Mouse (Mus musculus): ENCODE data around the gene Capza2.
"Not testable (repeated sequence)": the region's sequence is repeated elsewhere in the genome, so short reads cannot be mapped to it uniquely, and the experiment has no call there.

Gene Capza2

DNA sequence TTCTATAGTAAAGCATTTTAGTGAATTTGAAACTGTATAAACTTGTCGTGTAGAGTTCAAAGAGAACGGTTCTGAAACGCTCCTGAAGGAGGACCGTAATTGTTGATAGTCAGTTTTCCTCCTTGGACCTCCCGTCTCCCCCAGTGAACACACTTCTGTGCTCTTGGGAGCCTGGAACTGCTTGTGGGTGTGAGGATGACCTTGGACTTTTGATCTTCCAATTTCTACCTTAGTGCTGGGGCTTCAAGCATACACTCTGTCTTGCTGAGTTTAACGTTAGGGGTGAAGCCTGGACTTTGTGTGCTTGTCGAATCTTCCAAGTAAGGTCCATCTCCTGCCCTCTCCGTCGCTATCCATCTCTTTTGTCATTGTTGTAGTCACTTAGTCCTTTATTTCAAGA lies 4.0 kb downstream of the Capza2 start:
- no peak for ATAC-seq (ENCODE audit: low TSS enrichment)

DNA sequence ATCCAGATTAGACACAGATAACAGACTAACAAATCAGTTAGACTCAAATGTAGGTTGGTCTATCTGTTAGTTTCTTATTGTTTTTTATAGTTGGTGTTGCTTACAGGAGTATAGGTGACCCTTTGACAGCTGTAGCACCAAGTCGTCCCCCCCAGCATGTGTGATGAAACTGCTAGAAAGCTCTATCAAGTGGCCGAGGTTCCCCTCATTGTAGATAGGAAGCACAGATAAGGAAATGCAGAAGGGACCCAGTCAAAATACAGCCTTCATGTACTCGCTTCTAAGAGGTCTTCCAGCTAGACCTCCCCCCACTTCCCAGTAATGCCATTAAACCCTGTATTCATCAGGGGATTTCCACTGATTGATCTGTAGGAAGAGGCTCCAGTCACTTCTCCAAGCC lies 6.7 kb downstream of the Capza2 start:
- no peak for ATAC-seq (ENCODE audit: low TSS enrichment)

DNA sequence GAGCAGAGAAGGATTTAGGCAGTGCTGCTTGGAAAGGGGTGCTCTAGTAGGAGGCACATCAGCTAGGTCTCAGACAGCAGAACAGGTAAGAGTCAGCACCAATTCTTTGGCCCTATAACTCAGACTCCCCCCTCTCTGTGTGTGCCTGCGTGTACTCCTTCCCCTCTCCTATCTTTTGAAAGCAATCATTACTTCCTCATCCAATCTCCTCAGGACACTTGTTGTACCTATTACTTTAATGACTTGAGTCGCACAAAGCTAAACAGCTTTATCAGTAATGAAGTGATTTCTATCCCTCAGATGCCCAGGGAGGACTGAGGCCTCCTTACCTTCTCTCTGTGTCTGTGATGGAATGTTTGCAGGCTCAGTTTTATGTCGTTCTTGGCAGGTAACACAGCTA lies 10.1 kb downstream of the Capza2 start:
- ATAC-seq (ENCODE audit: low TSS enrichment): no peak

DNA sequence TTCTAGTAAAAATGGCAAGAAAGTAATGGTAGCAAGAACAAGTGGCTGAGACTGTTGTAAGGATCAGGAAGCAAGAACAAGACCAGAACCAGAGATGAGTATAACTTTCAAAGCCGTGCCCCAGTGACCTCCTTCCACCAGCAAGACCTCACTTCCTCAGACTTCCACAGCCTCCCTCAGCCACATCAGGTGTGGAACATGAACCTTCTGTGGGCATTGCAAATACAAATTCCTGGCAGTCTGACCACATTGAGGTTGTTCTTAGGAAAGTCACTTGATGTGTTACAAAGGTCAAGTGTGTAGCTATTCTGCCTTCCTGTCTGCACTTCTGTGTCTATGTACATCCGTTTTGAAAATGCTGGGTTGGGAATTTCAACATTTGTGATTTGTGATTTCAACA lies 16.1 kb downstream of the Capza2 start:
- ATAC-seq (ENCODE audit: low TSS enrichment): no peak

DNA sequence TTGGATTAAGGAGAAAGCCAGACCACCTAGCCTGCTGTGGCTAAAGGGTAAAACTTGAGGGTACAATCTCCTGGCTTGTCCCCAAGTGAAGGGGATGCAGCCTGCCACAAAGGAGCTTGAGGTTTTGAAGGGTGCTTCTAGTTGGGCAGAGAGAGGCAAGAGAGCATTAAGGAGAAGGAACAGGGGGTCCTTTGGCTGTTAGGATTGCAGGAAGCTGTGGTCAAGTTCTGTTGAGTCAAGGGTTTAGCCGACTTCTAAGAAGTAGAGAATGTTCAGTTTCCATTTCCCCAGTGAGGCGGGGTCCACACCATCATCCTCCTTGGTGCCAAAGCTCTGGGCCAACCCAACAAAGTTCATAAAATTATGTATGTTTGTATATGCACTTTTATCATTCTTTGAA lies 19.0 kb downstream of the Capza2 start:
- no peak for ATAC-seq (ENCODE audit: low TSS enrichment)

- ATAC-seq (ENCODE audit: low TSS enrichment): peak; percentile 98
These were observed 21.3 kb downstream of the Capza2 start for GRCm38 (mm10) chr6:17657308-17657707.

GRCm38 (mm10) chr6:17665348-17665747 lies 29.3 kb downstream of the Capza2 start:
- no peak for ATAC-seq (ENCODE audit: low TSS enrichment)

- ATAC-seq (ENCODE audit: low TSS enrichment): peak; percentile 69
These were observed 30.0 kb downstream of the Capza2 start for GRCm38 (mm10) chr6:17666024-17666423.

DNA sequence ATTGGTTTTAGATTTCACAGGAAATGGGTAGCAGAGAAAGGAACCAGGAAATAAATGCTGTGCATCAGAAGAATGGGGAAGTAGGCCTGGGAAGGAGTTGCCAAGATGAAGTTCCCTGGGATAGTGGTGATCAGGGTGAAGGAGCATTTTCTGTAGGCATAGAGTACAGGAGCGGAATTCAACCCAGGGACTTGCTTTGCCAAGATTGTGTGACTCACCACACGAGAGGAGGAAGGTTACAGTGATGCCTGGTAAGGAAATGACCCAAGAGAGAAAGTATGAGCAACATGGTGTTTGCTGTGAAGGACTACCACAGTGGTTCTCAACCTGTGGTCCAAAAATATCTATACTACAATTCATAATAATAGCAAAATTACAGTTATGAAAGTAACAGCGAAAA lies 31.8 kb downstream of the Capza2 start:
- ATAC-seq (ENCODE audit: low TSS enrichment): no peak

DNA sequence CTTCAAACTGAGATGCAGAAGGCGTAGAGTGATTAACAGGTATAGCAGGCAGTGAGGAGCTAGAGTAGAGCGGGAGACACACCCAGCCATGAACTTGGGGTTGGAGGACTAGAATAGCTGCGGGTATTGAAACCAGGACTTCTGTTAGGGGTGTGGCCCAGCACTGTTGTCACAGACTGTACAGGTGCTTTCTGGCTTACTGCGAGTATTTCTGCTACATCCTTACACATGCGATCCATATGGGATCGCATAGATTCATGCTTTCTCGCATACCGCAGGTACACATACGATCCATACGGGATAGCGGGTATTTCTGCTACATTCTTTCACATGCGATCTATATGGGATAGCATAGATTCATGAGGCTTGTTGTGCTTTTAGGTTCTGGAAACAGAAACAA lies 32.3 kb downstream of the Capza2 start:
- no peak for ATAC-seq (ENCODE audit: low TSS enrichment)

- no peak for ATAC-seq (ENCODE audit: low TSS enrichment)
These were observed 33.8 kb downstream of the Capza2 start for GRCm38 (mm10) chr6:17669826-17670225.

- ATAC-seq (ENCODE audit: low TSS enrichment): peak; percentile 89
These were observed 39.2 kb downstream of the Capza2 start for GRCm38 (mm10) chr6:17675019-17675756.

DNA sequence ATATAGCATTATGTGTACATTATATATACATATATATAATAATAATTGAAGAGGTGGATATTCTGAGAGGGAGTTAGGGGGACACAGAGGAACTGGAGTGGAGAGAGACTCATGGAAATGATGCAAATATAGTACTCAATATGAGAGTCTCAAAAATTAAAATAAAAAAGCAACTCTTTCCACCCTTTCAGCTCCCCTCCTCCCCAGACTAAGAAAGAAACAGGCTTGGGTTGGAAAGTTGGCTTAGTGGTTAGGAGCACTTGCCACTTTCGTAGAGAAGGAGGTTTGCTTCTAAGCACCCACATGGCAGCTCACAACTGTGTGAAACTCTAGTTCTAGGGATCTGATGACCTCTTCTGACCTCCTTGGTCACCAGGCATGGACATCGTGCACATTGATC lies 41.0 kb downstream of the Capza2 start:
- no peak for ATAC-seq (ENCODE audit: low TSS enrichment)

GRCm38 (mm10) chr6:17680266-17680925 lies 44.4 kb downstream of the Capza2 start:
- ATAC-seq (ENCODE audit: low TSS enrichment): no peak

DNA sequence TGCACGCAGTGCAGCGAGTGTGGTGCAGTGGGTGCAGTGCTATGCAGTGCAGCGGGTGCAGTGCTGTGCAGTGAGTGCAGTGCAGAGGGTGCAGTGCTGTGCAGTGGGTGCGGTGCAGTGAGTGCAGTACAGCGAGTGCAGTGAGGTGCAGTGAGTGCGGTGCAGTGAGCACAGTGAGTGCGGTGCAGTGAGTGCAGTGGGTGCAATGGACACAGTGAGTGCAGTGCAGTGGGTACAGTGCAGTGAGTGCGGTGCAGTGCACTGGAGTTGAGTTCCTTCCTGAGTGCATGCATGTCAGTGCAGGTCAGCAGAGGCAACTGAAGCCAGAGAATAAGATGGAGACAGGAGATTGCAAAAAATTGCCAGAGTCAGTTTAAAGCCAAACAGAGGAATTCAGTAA lies 45.8 kb downstream of the Capza2 start:
- no peak for ATAC-seq (ENCODE audit: low TSS enrichment)

GRCm38 (mm10) chr6:17688676-17689075 lies 52.6 kb downstream of the Capza2 start:
- no peak for ATAC-seq (ENCODE audit: low TSS enrichment)

GRCm38 (mm10) chr6:17692647-17693046 lies 56.6 kb downstream of the Capza2 start, which contains the start of gene St7:
Gene St7, plus strand, starts transcription at chr6:17692933.
- ATAC-seq (ENCODE audit: low TSS enrichment): no peak

DNA sequence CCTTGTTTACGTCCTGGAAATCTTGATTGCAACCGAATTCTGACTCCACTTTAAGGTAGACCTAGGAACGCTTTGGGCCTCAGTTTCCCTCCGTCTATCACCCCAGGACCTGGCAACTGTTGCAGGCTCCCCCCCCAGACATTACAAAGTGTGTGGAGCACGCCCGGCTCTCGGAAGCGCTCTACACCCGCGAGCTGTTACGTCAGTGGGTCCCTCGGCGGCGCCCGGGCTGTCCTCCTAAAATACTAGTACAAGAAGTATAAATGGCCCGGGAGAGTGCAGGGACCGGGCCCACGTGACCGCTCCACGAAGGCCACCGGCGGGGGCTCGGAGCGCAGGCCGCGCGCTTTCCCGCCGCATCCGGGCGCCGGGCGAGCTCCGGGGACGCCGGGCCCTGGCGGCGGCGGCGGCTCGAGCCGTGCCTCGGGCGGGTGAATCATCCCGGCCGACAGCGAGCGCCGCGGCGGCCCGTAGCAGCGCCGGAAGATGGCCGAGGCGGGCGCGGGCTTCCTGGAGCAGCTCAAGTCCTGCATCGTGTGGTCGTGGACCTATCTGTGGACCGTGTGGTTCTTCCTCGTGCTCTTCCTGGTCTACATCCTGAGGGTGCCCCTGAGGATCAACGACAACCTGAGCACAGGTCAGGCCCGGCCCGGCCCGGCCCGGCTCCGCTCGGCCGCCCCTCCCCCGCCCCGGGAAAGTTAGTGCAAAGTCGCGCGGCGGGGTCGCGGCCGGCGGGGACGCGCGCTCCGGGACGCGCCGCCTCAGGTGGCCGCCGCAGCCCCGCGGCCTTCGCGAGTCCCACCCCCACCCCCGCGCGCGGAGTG lies 57.9 kb downstream of the Capza2 start:
- ATAC-seq (ENCODE audit: low TSS enrichment): peak; percentile 72

DNA sequence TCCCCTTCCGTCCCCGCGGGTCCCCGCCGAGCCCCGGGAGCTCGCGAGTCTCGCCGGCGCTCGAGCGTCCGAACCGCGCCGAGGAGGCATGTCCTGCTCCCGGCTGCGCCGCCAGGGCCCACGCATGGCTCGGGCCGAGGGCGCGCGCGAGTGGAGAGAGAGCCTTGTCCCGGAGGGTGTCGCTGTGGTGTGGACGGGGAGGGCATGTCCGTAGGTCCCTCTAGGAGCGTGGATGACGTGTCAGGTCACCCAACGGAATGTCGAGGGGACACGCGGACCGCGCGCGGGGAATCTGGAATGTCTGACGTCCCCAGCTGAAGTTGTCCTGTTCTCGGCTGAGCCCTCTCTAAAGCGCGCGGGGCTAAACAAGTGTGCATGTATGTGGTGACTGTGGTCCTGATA lies 58.5 kb downstream of the Capza2 start:
- ATAC-seq (ENCODE audit: low TSS enrichment): peak; percentile 75

GRCm38 (mm10) chr6:17696321-17696734 lies 60.3 kb downstream of the Capza2 start:
- peak; percentile 78 for ATAC-seq (ENCODE audit: low TSS enrichment)

- no peak for ATAC-seq (ENCODE audit: low TSS enrichment)
These were observed 65.0 kb downstream of the Capza2 start for GRCm38 (mm10) chr6:17700936-17701612.

DNA sequence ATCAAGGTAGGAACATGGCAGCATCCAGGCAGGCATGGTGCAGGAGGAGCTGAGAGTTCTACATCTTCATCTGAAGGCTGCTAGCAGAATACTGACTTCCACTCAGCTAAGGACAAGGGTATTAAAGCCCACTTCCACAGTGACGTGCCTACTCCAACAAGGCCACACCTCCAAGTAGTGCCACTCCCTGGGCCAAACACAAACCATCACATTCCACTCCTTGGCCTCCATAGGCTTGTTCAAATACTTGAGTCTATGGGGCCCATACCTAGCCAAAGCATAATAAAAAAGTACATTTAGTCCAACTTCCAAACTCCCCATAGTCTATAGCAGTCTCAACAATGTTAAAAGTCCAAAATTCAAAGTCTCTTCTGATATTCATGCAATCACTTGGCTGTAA lies 68.0 kb downstream of the Capza2 start:
- not testable (repeated sequence) for ATAC-seq (ENCODE audit: low TSS enrichment)

Measured in frontal cortex, adult (tissue).